Mouse (Mus musculus) stomach, embryonic 16.5 days (tissue): ENCODE measurements around the gene Ankrd13a. TPM values are rescaled to one million over a fixed set of nuclear protein-coding genes. Genes with fewer than 3 reads are reported as not detected.

ENCODE experiments used
- ATAC-seq: fragments of 200-750 bp; cut with Nextera tagmentation; 2 replicates; pipeline ENCODE4 v1.8.0; 2017; ENCODE audit warnings: moderate number of reproducible peaks, moderate TSS enrichment; ENCODE audit not compliant: insufficient read depth, low FRiP score
- H3K27ac ChIP-seq: fragments of 300-500 bp; sonication (generic); 2 replicates; pipeline ENCODE4 v1.5.1; 2014; ENCODE audit warnings: low read length
- H3K27me3 ChIP-seq: fragments of 300-500 bp; sonication (generic); 2 replicates; pipeline ENCODE4 v1.6.1; 2014; ENCODE audit warnings: low read length, control low read depth, mixed read lengths; ENCODE audit not compliant: control insufficient read depth, insufficient read depth
- H3K36me3 ChIP-seq: fragments of 300-500 bp; sonication (generic); 2 replicates; pipeline ENCODE4 v1.6.1; 2014; ENCODE audit warnings: low read length; ENCODE audit not compliant: control insufficient read depth, insufficient read depth
- H3K4me1 ChIP-seq: fragments of 300-500 bp; sonication (generic); 2 replicates; pipeline ENCODE4 v1.6.1; 2014; ENCODE audit warnings: low read length, control low read depth, mixed read lengths; ENCODE audit not compliant: control insufficient read depth, insufficient read depth
- H3K4me2 ChIP-seq: fragments of 300-500 bp; sonication (generic); 2 replicates; pipeline ENCODE4 v1.6.1; 2014; ENCODE audit warnings: low read depth, low read length, mixed read lengths
- H3K4me3 ChIP-seq: fragments of 300-500 bp; sonication (generic); replicated peaks from 2 replicates; pipeline ENCODE4 v1.5.1; 2014; ENCODE audit warnings: mild to moderate bottlenecking, low read length
- H3K9ac ChIP-seq: fragments of 300-500 bp; sonication (generic); 2 replicates; pipeline ENCODE4 v1.6.1; 2014; ENCODE audit warnings: low read length
- H3K9me3 ChIP-seq: fragments of 300-500 bp; sonication (generic); replicated peaks from 2 replicates; pipeline ENCODE4 v1.6.1; 2016; ENCODE audit warnings: low read length, control low read depth; ENCODE audit not compliant: control insufficient read depth
- WGBS: fragments of 180-500 bp; shearing (Covaris S2); extraction: QIAGEN DNeasy Blood & Tissue Kit; methylation state at CpG from one replicate; pipeline ENCODE4 v1.1.7; 2014; 5-methylcytosine and 5-hydroxymethylcytosine counted together
- polyA plus RNA-seq: library from polyadenylated mRNA; unstranded; fragments of >200 nt; fragmentation: Nextera tagmentation; extraction: Ambion mirVana; gene quantifications from 2 replicates; pipeline ENCODE4 v1.2.1, GENCODE M21; 2015

Gene Ankrd13a
- polyA plus RNA-seq, 1 experiment from 2014 or later: 12.7 TPM

DNA sequence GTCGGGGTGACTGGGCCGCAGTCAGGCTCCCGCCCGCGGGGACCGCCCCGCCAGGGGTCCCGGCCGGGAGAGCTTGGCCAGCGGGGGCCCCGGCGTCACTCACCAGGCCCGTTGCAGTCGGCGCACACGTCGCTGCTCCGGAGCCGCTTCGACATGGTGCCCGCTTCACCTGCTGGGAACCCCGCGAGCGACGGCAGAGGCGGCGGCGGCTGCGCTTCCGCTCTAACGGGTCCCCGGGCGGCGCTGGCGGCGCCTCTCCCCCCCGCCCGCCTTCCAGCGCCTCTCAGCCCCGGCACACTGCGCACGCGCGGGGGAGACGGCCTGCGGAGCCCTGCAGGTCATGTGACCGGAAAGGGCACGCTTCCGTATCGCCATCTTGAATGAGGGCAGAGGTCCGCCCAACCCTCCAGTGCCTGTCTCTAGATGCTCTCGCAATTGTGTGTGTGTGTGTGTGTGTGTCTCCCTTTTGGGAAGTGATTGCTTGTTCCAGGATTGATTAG, 1.2 kb upstream of the Ankrd13a start:
- Histone ChIP-seq H3K9me3 (no peaks in the 10 kb centered on the region), H3K27me3 (no peaks in the 10 kb centered on the region), H3K9ac (peak overlapping the region; percentile 96), H3K36me3 (no peaks in the 10 kb centered on the region), H3K4me1 (peaks cover 19% of the 10 kb centered on the region), H3K4me3 (peak overlapping the region; percentile 99), H3K4me2 (peak overlapping the region; percentile 96), H3K27ac (peak overlapping the region; percentile 91)
- under 1% methylated on average over 50 of the region's 52 CpGs for WGBS
- peak; percentile 90 for ATAC-seq

DNA sequence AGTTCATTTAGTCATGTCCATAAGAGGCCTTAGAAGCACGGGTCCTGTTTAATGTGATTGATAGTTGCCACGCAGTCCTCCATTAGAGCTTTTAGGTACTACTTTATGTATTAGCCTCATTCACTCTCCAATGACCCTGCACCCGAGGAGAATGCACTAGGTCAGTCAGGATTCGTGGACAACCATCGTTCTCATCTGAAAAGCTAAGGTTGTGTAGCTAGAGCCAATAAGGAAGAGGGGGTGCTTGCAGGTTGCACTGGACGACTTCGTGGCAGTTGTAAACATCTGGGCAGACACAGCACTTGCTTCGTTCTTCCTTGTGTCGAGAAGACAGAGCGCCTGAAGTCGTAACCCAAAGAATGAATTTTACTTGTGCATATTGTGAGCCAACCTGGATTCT, 697 bp upstream of the Ankrd13a start:
- no peak for ATAC-seq
- H3K36me3 ChIP-seq: no peaks in the 10 kb centered on the region
- H3K4me2 ChIP-seq: peak overlapping the region; percentile 96
- peak overlapping the region; percentile 96 for H3K9ac ChIP-seq
- no peaks in the 10 kb centered on the region for H3K27me3 ChIP-seq
- H3K4me1 ChIP-seq: peaks cover 19% of the 10 kb centered on the region
- peak overlapping the region; percentile 99 for H3K4me3 ChIP-seq
- whole genome bisulfite sequencing: under 1% methylated on average over 11 of the region's 11 CpGs
- no peaks in the 10 kb centered on the region for H3K9me3 ChIP-seq
- H3K27ac ChIP-seq: peak overlapping the region; percentile 91

DNA sequence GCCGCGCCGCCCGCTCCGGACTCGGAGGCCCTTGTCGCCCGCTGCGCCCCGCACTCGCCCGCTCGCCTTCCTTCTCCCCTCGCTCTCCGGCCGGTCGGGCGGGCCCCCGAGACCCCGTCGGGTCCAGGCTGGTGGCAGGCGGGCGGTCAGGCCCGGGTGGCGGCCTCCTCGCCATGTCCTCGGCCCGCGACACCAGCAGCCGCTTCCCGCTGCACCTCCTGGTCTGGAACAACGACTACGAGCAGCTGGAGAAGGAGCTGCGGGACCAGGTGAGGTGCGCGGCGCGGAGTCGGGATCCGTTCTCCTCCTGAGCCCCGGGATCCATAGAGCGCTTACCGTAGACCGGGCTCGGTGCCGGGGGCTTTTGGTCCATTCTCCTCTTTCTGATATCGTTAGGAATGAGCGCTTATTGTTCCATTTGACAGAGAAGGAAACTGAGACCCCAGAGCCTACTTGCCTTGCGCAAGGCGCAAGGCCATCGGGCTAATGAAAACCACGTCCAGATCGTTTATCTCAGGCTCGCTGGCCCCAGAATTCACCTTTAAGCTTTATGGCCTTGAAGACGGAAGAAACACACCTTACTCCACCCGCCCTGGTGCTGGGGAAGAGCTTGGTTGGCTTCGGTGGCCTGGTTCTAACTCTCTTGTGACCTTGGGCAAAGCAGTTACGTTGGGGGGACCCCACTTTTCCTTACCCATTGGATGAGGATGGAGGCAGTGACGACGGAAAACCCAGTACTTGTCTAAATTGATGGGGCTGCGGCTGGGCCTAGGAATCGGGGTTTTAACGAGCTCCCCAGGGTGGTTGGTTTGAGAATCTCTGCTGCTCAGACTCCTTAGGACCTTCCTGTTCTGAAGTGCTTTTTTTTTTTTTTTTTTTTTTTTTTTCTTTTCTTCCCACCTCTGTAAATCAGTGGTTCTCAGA, 841 bp downstream of the Ankrd13a start, which contains the start of gene Git2:
TSS of gene Git2 (minus strand) at position 462 of the 924 bp plus-strand sequence.
- H3K36me3 ChIP-seq: no peaks in the 10 kb centered on the region
- peaks cover 19% of the 10 kb centered on the region for H3K4me1 ChIP-seq
- ATAC-seq: no peak
- H3K4me3 ChIP-seq: peak within 1 kb of the TSS; percentile 99
- H3K9me3 ChIP-seq: no peaks in the 10 kb centered on the region
- peak within 1 kb of the TSS; percentile 96 for H3K4me2 ChIP-seq
- H3K27me3 ChIP-seq: no peaks in the 10 kb centered on the region
- WGBS: under 1% methylated on average over 50 of the region's 63 CpGs
- peak within 1 kb of the TSS; percentile 96 for H3K9ac ChIP-seq
- H3K27ac ChIP-seq: peak within 1 kb of the TSS; percentile 91

DNA sequence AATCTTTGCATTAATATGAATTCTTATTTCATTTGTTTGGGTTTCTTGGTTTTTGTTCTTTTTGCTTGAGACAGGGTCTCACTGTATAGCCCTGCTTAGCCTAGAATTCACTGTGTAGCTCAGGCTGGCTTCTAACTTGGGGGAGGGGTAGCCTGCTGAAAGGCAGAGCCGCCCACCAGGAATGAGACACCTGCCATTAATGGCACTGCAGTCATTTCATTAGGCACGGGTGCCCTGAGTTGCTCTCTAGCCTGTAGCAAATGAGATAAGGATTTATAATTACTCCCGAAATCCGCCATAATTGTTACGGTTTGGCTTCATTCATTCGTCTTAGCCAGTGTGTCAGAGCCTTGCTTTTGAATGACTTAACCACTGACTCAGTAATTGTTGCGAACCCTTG, 1.7 kb downstream of the Ankrd13a start:
- no peak for ATAC-seq
- Histone ChIP-seq H3K9ac (peak overlapping the region; percentile 96; the same call in 1 of the 2 replicates), H3K4me2 (peak overlapping the region; percentile 96), H3K36me3 (no peaks in the 10 kb centered on the region), H3K4me1 (peaks cover 19% of the 10 kb centered on the region), H3K27me3 (no peaks in the 10 kb centered on the region), H3K27ac (no peak overlapping the region), H3K4me3 (peak overlapping the region; percentile 99), H3K9me3 (no peaks in the 10 kb centered on the region)
- 79% methylated on average over 7 of the region's 7 CpGs for WGBS

DNA sequence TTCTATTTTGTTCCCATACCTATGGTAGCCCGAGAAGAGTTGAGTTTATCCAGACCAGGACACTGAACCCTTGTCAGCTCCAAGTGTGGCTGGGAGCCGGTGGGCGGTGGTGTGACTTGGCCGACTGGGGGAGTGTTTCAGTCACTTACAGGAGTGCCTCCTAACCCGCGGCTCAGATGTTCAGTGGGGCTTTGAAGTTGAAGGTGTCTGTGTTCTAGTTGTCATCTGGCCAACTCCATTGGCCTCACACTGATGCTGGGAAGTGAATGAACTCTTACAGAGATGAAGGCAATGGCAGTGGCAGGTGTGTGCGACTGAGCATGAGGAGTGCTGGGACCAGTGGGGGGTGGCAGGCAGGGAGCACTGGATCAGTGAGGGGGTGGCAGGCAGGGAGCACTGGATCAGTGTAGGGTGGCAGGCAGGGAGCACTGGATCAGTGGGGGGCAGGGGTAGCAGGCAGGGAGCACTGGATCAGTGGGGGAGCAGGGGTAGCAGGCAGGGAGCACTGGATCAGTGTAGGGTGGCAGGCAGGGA, 5.5 kb downstream of the Ankrd13a start:
- no peak overlapping the region for H3K27ac ChIP-seq
- WGBS: 68% methylated on average over 7 of the region's 7 CpGs
- no peaks in the 10 kb centered on the region for H3K27me3 ChIP-seq
- no peak for ATAC-seq
- H3K4me3 ChIP-seq: no peak overlapping the region
- H3K4me1 ChIP-seq: peaks cover 15% of the 10 kb centered on the region
- H3K9me3 ChIP-seq: no peaks in the 10 kb centered on the region
- no peak overlapping the region for H3K4me2 ChIP-seq
- H3K9ac ChIP-seq: no peak overlapping the region
- no peaks in the 10 kb centered on the region for H3K36me3 ChIP-seq

DNA sequence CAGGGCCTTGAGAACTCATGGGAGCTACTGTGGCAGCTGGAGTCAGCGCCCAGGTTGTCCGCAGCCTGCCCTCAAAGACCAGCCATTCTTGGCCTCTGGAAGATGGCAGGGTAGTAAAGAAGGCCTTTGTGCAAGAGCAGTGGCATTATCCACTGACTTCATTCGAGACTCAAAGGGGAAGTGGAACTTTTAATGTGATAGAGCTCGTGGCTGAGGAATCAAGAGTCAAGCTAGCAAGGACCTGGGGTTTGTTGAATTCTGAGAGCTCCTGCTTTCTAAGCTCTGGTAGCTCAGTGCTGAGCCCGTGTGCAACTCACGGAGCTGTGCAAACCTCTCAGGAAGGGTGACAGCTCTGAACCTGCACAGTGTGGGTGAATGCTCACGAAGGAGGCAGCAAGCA, 6.4 kb downstream of the Ankrd13a start:
- H3K4me3 ChIP-seq: no peak overlapping the region
- 83% methylated on average over 7 of the region's 7 CpGs for WGBS
- H3K9me3 ChIP-seq: no peaks in the 10 kb centered on the region
- H3K27ac ChIP-seq: no peak overlapping the region
- peaks cover 10% of the 10 kb centered on the region for H3K4me1 ChIP-seq
- H3K36me3 ChIP-seq: no peaks in the 10 kb centered on the region
- H3K9ac ChIP-seq: no peak overlapping the region
- no peak overlapping the region for H3K4me2 ChIP-seq
- ATAC-seq: no peak
- no peaks in the 10 kb centered on the region for H3K27me3 ChIP-seq

DNA sequence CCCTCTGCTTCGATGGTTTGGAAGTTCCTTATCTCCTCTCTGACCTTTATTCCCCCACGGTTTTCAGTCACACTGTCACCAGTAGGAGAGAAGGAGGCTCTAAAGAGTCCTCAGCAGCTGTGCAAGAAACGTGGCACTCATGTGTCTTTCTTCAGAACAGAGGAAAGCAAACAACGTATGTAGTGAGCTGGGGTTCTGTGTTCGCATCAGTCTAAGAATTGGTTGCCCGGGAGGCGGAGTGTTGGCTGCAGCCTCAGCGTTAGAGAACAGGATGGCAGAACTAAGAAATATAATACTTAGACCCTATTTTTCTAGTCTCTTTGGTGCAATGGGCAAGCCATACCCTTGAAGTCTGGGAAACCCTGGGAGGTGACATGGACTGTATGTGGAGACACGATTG, 8.5 kb downstream of the Ankrd13a start:
- Histone ChIP-seq H3K36me3 (0 out of 2 replicates have a peak, but pooled peaks cover 4% of the 10 kb centered on the region), H3K4me2 (no peak overlapping the region), H3K27ac (no peak overlapping the region), H3K4me3 (no peak overlapping the region), H3K9me3 (no peaks in the 10 kb centered on the region), H3K4me1 (peaks cover 6% of the 10 kb centered on the region; the same call in 1 of the 2 replicates), H3K27me3 (no peaks in the 10 kb centered on the region), H3K9ac (no peak overlapping the region)
- no peak for ATAC-seq
- WGBS: 67% methylated on average over 9 of the region's 9 CpGs

DNA sequence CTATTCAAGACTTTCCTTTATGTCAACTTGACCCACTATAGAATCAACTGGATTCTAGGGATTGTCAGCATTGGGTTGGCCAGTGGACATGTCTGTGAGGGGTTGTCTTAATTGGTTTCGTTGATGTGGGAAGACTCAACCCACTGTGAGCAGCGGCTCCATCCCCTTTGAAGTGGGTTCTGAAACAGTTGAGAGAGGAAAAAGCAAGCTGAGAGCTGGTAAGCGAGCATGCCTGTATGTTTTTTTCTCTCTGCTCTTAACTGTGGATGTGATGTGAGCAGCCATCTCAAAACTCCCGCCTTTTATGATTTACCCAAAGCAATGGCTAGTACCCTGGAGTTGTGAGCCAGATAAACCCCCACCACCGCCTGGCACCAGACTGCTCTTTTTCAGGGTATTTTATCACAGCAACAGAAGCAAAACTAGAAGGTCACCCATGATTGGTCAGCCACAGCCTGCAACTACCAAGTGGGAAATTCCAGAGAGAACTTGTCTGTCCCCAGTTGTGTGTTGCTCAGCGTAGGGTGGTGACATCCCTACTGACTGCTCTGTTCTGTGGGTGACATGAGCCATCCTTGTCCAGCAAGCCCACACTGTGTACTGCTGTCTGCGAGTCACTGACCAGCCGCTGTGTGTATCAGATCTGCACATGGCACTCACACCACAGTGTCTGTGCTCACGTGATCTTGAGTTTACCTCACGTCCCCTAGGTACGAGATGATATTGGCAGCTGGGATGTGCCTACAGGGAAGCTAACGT, 9.1 kb downstream of the Ankrd13a start:
- ATAC-seq: no peak
- H3K36me3 ChIP-seq: 0 out of 2 replicates have a peak, but pooled peaks cover 5% of the 10 kb centered on the region
- WGBS: 84% methylated on average over 12 of the region's 12 CpGs
- H3K9ac ChIP-seq: no peak overlapping the region
- H3K4me1 ChIP-seq: peaks cover 6% of the 10 kb centered on the region; the same call in 1 of the 2 replicates
- H3K27ac ChIP-seq: no peak overlapping the region
- H3K4me2 ChIP-seq: no peak overlapping the region
- no peak overlapping the region for H3K4me3 ChIP-seq
- H3K27me3 ChIP-seq: no peaks in the 10 kb centered on the region
- no peaks in the 10 kb centered on the region for H3K9me3 ChIP-seq
